Mouse (Mus musculus): ENCODE measurements around the gene Gm28047. TPM values are rescaled to one million over a fixed set of nuclear protein-coding genes. Genes with fewer than 3 reads are reported as not detected.
A peak's percentile ranks its signal among the peaks of the same experiment; 100 is the strongest.

Gene Gm28047
- polyA plus RNA-seq, 1 experiment: not detected

DNA sequence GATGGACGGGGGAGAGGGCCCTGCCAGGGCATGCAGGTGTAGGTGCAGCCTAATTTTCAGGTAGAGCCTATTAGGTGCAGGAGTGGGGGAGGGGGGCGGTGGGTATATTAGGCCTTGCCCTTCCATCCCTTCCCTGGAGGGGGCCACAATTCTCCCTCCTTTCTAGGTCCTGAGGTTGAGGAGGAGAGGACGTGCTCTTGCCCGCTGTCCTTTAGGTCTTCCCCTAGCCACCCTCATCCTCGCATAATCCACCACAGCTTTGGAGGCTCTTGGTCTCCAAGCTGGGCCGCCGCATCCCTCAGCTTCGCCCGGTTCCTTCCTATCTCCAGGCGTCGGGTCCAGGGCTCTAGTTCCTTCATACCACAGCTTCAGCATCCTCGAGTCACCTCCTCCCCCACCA is 108.6 kb downstream of the Gm28047 start:
- Histone ChIP-seq H3K4me1 (ENCODE audit: control insufficient read depth, insufficient read depth, low read length) (peaks cover 7% of the 10 kb centered on the region), H3K36me3 (ENCODE audit: control insufficient read depth, insufficient read depth, low read length, poor library complexity, severe bottlenecking) (no peaks in the 10 kb centered on the region), H3K27me3 (ENCODE audit: control insufficient read depth, insufficient read depth, low read length, poor library complexity, severe bottlenecking) (no peaks in the 10 kb centered on the region), H3K4me3 (ENCODE audit: low read depth, low read length) (peak overlapping the region; percentile 67), H3K9me3 (replicated peaks; ENCODE audit: control insufficient read depth, insufficient read depth, low read length, poor library complexity, severe bottlenecking) (no peaks in the 10 kb centered on the region), H3K27ac (ENCODE audit: insufficient read depth, low read length) (peak overlapping the region; percentile 63), H3K9ac (ENCODE audit: low read depth, poor library complexity, severe bottlenecking) (peak overlapping the region; percentile 62)
- TF ChIP-seq POLR2A (IDR thresholded peaks at IDR 0.05; ENCODE audit: insufficient read depth, low read length) (peak; percentile 52), CTCF (IDR thresholded peaks at IDR 0.05; ENCODE audit: low read depth, low read length) (no peak), EP300 (IDR thresholded peaks at IDR 0.05; ENCODE audit: insufficient read depth, low read depth, low read length) (no peak)

- no peaks in the 10 kb centered on the region for H3K9me3 ChIP-seq (replicated peaks; ENCODE audit: control insufficient read depth, insufficient read depth, low read length, poor library complexity, severe bottlenecking)
- TF ChIP-seq EP300 (IDR thresholded peaks at IDR 0.05; ENCODE audit: insufficient read depth, low read depth, low read length) (no peak), CTCF (IDR thresholded peaks at IDR 0.05; ENCODE audit: low read depth, low read length) (no peak), POLR2A (IDR thresholded peaks at IDR 0.05; ENCODE audit: insufficient read depth, low read length) (no peak)
- H3K9ac ChIP-seq (ENCODE audit: low read depth, poor library complexity, severe bottlenecking): peak overlapping the region; percentile 62
- peak overlapping the region; percentile 63 for H3K27ac ChIP-seq (ENCODE audit: insufficient read depth, low read length)
- H3K27me3 ChIP-seq (ENCODE audit: control insufficient read depth, insufficient read depth, low read length, poor library complexity, severe bottlenecking): no peaks in the 10 kb centered on the region
- peak overlapping the region; percentile 67 for H3K4me3 ChIP-seq (ENCODE audit: low read depth, low read length)
- no peaks in the 10 kb centered on the region for H3K36me3 ChIP-seq (ENCODE audit: control insufficient read depth, insufficient read depth, low read length, poor library complexity, severe bottlenecking)
- H3K4me1 ChIP-seq (ENCODE audit: control insufficient read depth, insufficient read depth, low read length): peaks cover 7% of the 10 kb centered on the region
Observed at GRCm38 (mm10) chr15:102515791-102516190, 109.1 kb downstream of the Gm28047 start.

- Histone ChIP-seq H3K36me3 (ENCODE audit: control insufficient read depth, insufficient read depth, low read length, poor library complexity, severe bottlenecking) (no peaks in the 10 kb centered on the region), H3K27me3 (ENCODE audit: control insufficient read depth, insufficient read depth, low read length, poor library complexity, severe bottlenecking) (no peaks in the 10 kb centered on the region), H3K4me3 (ENCODE audit: low read depth, low read length) (no peak overlapping the region), H3K9ac (ENCODE audit: low read depth, poor library complexity, severe bottlenecking) (no peak overlapping the region), H3K9me3 (replicated peaks; ENCODE audit: control insufficient read depth, insufficient read depth, low read length, poor library complexity, severe bottlenecking) (no peaks in the 10 kb centered on the region), H3K4me1 (ENCODE audit: control insufficient read depth, insufficient read depth, low read length) (peaks cover 7% of the 10 kb centered on the region), H3K27ac (ENCODE audit: insufficient read depth, low read length) (no peak overlapping the region)
- TF ChIP-seq CTCF (IDR thresholded peaks at IDR 0.05; ENCODE audit: low read depth, low read length) (no peak), POLR2A (IDR thresholded peaks at IDR 0.05; ENCODE audit: insufficient read depth, low read length) (no peak), EP300 (IDR thresholded peaks at IDR 0.05; ENCODE audit: insufficient read depth, low read depth, low read length) (no peak)
Observed at GRCm38 (mm10) chr15:102515261-102515660, 109.6 kb downstream of the Gm28047 start.

DNA sequence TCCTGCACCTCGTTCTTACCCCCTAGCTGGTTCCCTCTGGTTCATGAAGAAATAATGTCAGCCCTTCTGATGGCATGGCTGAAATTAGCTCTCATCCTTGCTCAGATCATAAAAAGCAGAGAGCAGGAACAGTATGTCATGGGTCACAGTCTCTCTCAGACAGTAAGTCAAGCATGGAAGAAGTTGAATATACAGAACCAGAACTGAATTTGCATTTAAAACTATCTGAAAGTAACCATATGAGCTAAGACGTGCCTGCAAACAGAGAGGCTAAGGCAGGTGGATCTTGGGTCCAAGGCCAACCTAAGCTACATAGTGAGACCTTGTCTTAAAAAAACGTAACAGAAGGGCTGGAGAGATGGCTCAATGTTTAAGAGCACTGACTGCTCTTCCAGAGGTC is 111.9 kb downstream of the Gm28047 start:
- no peak overlapping the region for H3K9ac ChIP-seq (ENCODE audit: low read depth, poor library complexity, severe bottlenecking)
- peaks cover 7% of the 10 kb centered on the region for H3K4me1 ChIP-seq (ENCODE audit: control insufficient read depth, insufficient read depth, low read length)
- TF ChIP-seq CTCF (IDR thresholded peaks at IDR 0.05; ENCODE audit: low read depth, low read length): no peak
- no peak for TF ChIP-seq POLR2A (IDR thresholded peaks at IDR 0.05; ENCODE audit: insufficient read depth, low read length)
- no peak for TF ChIP-seq EP300 (IDR thresholded peaks at IDR 0.05; ENCODE audit: insufficient read depth, low read depth, low read length)
- H3K27ac ChIP-seq (ENCODE audit: insufficient read depth, low read length): no peak overlapping the region
- H3K9me3 ChIP-seq (replicated peaks; ENCODE audit: control insufficient read depth, insufficient read depth, low read length, poor library complexity, severe bottlenecking): no peaks in the 10 kb centered on the region
- H3K4me3 ChIP-seq (ENCODE audit: low read depth, low read length): no peak overlapping the region
- H3K27me3 ChIP-seq (ENCODE audit: control insufficient read depth, insufficient read depth, low read length, poor library complexity, severe bottlenecking): no peaks in the 10 kb centered on the region
- H3K36me3 ChIP-seq (ENCODE audit: control insufficient read depth, insufficient read depth, low read length, poor library complexity, severe bottlenecking): no peaks in the 10 kb centered on the region; the same call in 1 of the 2 replicates

DNA sequence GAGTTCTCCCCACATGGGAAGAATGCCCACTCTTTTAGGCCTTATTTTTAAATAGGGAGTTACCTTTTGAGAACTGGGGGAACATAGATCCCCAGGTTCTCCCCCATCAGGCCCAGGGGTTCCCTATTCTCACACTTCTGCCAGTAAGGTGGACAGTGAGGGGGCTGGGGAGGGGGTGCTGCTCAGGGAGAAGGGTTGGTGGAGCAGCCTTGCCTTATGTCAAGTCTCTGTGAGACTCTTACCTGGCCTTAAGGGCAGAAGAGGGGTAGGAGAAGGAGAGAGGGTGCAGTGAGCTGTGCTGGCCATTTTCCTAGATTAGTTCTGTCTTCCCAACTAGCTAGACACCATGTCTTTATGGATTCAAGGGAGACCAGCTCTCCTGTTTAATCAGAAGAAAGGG is 112.4 kb downstream of the Gm28047 start:
- Histone ChIP-seq H3K9me3 (replicated peaks; ENCODE audit: control insufficient read depth, insufficient read depth, low read length, poor library complexity, severe bottlenecking) (no peaks in the 10 kb centered on the region), H3K27me3 (ENCODE audit: control insufficient read depth, insufficient read depth, low read length, poor library complexity, severe bottlenecking) (no peaks in the 10 kb centered on the region), H3K4me3 (ENCODE audit: low read depth, low read length) (no peak overlapping the region), H3K27ac (ENCODE audit: insufficient read depth, low read length) (no peak overlapping the region), H3K4me1 (ENCODE audit: control insufficient read depth, insufficient read depth, low read length) (peaks cover 7% of the 10 kb centered on the region), H3K36me3 (ENCODE audit: control insufficient read depth, insufficient read depth, low read length, poor library complexity, severe bottlenecking) (no peaks in the 10 kb centered on the region; the same call in 1 of the 2 replicates), H3K9ac (ENCODE audit: low read depth, poor library complexity, severe bottlenecking) (no peak overlapping the region)
- TF ChIP-seq POLR2A (IDR thresholded peaks at IDR 0.05; ENCODE audit: insufficient read depth, low read length) (no peak), CTCF (IDR thresholded peaks at IDR 0.05; ENCODE audit: low read depth, low read length) (no peak), EP300 (IDR thresholded peaks at IDR 0.05; ENCODE audit: insufficient read depth, low read depth, low read length) (no peak)

GRCm38 (mm10) chr15:102512010-102512409 is 112.9 kb downstream of the Gm28047 start:
- H3K9ac ChIP-seq (ENCODE audit: low read depth, poor library complexity, severe bottlenecking): no peak overlapping the region
- H3K36me3 ChIP-seq (ENCODE audit: control insufficient read depth, insufficient read depth, low read length, poor library complexity, severe bottlenecking): no peaks in the 10 kb centered on the region; the same call in 1 of the 2 replicates
- H3K4me1 ChIP-seq (ENCODE audit: control insufficient read depth, insufficient read depth, low read length): peaks cover 7% of the 10 kb centered on the region
- H3K4me3 ChIP-seq (ENCODE audit: low read depth, low read length): no peak overlapping the region
- H3K9me3 ChIP-seq (replicated peaks; ENCODE audit: control insufficient read depth, insufficient read depth, low read length, poor library complexity, severe bottlenecking): no peaks in the 10 kb centered on the region
- no peak overlapping the region for H3K27ac ChIP-seq (ENCODE audit: insufficient read depth, low read length)
- no peak for TF ChIP-seq CTCF (IDR thresholded peaks at IDR 0.05; ENCODE audit: low read depth, low read length)
- TF ChIP-seq EP300 (IDR thresholded peaks at IDR 0.05; ENCODE audit: insufficient read depth, low read depth, low read length): no peak
- no peak for TF ChIP-seq POLR2A (IDR thresholded peaks at IDR 0.05; ENCODE audit: insufficient read depth, low read length)
- no peaks in the 10 kb centered on the region for H3K27me3 ChIP-seq (ENCODE audit: control insufficient read depth, insufficient read depth, low read length, poor library complexity, severe bottlenecking)
